Mouse (Mus musculus): ENCODE data around the gene Bet1l. TPM values are rescaled to one million over a fixed set of nuclear protein-coding genes. Genes with fewer than 3 reads are reported as not detected.
"Not testable (repeated sequence)": the region's sequence is repeated elsewhere in the genome, so short reads cannot be mapped to it uniquely, and the experiment has no call there.

Gene Bet1l
- total and polyA plus RNA-seq, 2 experiments from 2014 or later, result 17.8 to 47.1 TPM

GRCm38 (mm10) chr7:140899121-140899520, 41.7 kb upstream of the Bet1l start:
- no peak overlapping the region for H3K4me3 ChIP-seq (ENCODE audit: low read length)
- no peak overlapping the region for H3K9ac ChIP-seq (replicated peaks; ENCODE audit: low read length)
- peaks cover 29% of the 10 kb centered on the region for H3K36me3 ChIP-seq (ENCODE audit: insufficient read depth, low read length)
- TF ChIP-seq CTCF (IDR thresholded peaks at IDR 0.05; ENCODE audit: low read depth), result no peak
- no peak overlapping the region for H3K4me2 ChIP-seq (ENCODE audit: low read depth, low read length)
- H3K27me3 ChIP-seq (ENCODE audit: insufficient read depth, low read length), result no peaks in the 10 kb centered on the region
- 74% methylated on average over 3 of the region's 3 CpGs for WGBS
- no peaks in the 10 kb centered on the region for H3K4me1 ChIP-seq (ENCODE audit: insufficient read depth, low read length)
- no peaks in the 10 kb centered on the region for H3K9me3 ChIP-seq (ENCODE audit: low read length)
- H3K27ac ChIP-seq, result no peak overlapping the region
- DNase-seq (ENCODE audit: low spot score) (no peak), ATAC-seq (no peak)

DNA sequence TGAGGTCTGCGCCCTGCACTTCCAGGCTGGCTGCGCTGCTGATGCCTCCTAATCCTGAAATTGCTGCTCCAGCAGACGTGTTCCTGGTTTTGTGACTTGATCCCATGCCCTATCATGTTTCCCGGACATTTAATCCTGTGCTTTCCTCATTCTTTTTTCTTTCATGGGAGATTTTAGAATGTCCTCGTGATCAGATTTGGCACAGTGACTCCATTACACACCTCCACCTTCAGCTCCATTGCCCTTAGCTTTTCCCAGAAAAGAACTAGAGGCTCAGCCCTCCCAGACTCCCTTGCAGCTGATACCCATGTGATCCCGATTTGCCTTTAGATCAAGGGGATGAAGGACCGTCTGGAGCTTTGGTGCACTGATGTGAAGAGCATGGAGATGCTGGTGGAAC, 40.5 kb upstream of the Bet1l start:
- Histone ChIP-seq H3K9me3 (ENCODE audit: low read length) (no peaks in the 10 kb centered on the region), H3K36me3 (ENCODE audit: insufficient read depth, low read length) (peaks cover 37% of the 10 kb centered on the region), H3K4me3 (ENCODE audit: low read length) (no peak overlapping the region), H3K4me2 (ENCODE audit: low read depth, low read length) (no peak overlapping the region), H3K4me1 (ENCODE audit: insufficient read depth, low read length) (no peaks in the 10 kb centered on the region), H3K9ac (replicated peaks; ENCODE audit: low read length) (no peak overlapping the region), H3K27ac (no peak overlapping the region), H3K27me3 (ENCODE audit: insufficient read depth, low read length) (no peaks in the 10 kb centered on the region)
- ATAC-seq, result no peak
- no peak for DNase-seq (ENCODE audit: low spot score)
- TF ChIP-seq CTCF (IDR thresholded peaks at IDR 0.05; ENCODE audit: low read depth), result no peak
- 94% methylated on average over 7 of the region's 7 CpGs for WGBS

DNA sequence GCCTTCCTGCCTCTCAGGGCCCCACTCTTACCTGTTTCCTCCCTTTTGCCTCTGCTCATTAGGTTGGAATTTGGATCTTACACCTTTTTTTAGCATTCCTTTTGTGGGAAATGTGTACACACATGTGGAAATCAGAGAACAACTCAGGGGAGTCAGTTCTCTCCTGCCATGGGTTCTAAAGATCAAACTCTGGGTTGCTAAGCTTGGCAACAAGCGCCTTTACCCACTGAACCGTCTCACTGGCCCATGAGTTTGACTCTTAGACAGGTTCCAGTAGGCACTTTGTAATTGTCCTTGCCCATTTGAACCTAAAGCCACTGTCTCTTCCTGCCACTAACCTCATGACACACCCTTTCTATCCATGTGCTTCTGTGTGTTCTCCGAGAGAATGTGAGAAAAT, 37.2 kb upstream of the Bet1l start:
- H3K27ac ChIP-seq, result no peak overlapping the region
- WGBS, result 94% methylated on average over 3 of the region's 3 CpGs
- H3K4me1 ChIP-seq (ENCODE audit: insufficient read depth, low read length), result no peaks in the 10 kb centered on the region
- peaks cover 54% of the 10 kb centered on the region for H3K36me3 ChIP-seq (ENCODE audit: insufficient read depth, low read length)
- H3K4me3 ChIP-seq (ENCODE audit: low read length), result no peak overlapping the region
- no peak for ATAC-seq
- no peak for TF ChIP-seq CTCF (IDR thresholded peaks at IDR 0.05; ENCODE audit: low read depth)
- H3K9me3 ChIP-seq (ENCODE audit: low read length), result no peaks in the 10 kb centered on the region
- H3K9ac ChIP-seq (replicated peaks; ENCODE audit: low read length), result no peak overlapping the region
- DNase-seq (ENCODE audit: low spot score), result no peak
- H3K27me3 ChIP-seq (ENCODE audit: insufficient read depth, low read length), result no peaks in the 10 kb centered on the region
- no peak overlapping the region for H3K4me2 ChIP-seq (ENCODE audit: low read depth, low read length)

DNA sequence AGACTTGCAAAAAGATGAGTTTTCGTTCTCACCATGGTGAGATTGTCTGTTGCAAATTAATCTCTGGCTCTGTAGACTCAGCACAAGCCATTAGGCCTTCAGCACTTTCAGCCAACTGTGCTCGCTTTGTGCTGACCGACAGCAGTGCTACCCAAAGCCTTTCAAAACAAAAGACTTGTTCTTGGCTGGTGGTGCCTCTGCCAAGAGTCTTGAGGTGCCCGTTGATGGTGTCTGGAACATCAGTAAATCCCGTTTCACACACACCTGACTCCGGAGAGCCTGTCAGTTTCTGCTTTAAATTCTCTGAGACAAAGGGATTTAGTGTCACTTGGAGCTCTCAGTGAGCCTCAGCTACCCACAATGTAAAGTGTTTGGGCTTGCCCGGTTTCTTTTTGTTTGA, 36.7 kb upstream of the Bet1l start:
- Histone ChIP-seq H3K4me3 (ENCODE audit: low read length) (no peak overlapping the region), H3K27ac (no peak overlapping the region), H3K27me3 (ENCODE audit: insufficient read depth, low read length) (no peaks in the 10 kb centered on the region), H3K9ac (replicated peaks; ENCODE audit: low read length) (no peak overlapping the region), H3K4me2 (ENCODE audit: low read depth, low read length) (no peak overlapping the region), H3K4me1 (ENCODE audit: insufficient read depth, low read length) (no peaks in the 10 kb centered on the region), H3K9me3 (ENCODE audit: low read length) (no peaks in the 10 kb centered on the region), H3K36me3 (ENCODE audit: insufficient read depth, low read length) (peaks cover 59% of the 10 kb centered on the region)
- no peak for ATAC-seq
- 79% methylated on average over 7 of the region's 7 CpGs for WGBS
- no peak for TF ChIP-seq CTCF (IDR thresholded peaks at IDR 0.05; ENCODE audit: low read depth)
- DNase-seq (ENCODE audit: low spot score), result no peak

GRCm38 (mm10) chr7:140890636-140891035, 33.3 kb upstream of the Bet1l start:
- DNase-seq (ENCODE audit: low spot score); H3K4me1 ChIP-seq (ENCODE audit: insufficient read depth, low read length); H3K4me2 ChIP-seq (ENCODE audit: low read depth, low read length); H3K27me3 ChIP-seq (ENCODE audit: insufficient read depth, low read length); H3K4me3 ChIP-seq (ENCODE audit: low read length); ATAC-seq; H3K27ac ChIP-seq; H3K9ac ChIP-seq (replicated peaks; ENCODE audit: low read length); H3K9me3 ChIP-seq (ENCODE audit: low read length): not testable (repeated sequence)
- peaks cover 69% of the 10 kb centered on the region for H3K36me3 ChIP-seq (ENCODE audit: insufficient read depth, low read length)
- 97% methylated on average over 16 of the region's 16 CpGs for WGBS

- DNase-seq (ENCODE audit: low spot score), result no peak
- under 1% methylated on average over 12 of the region's 12 CpGs for WGBS
- no peak for TF ChIP-seq CTCF (IDR thresholded peaks at IDR 0.05; ENCODE audit: low read depth)
Measured at GRCm38 (mm10) chr7:140882469-140882803, 25.1 kb upstream of the Bet1l start.

DNA sequence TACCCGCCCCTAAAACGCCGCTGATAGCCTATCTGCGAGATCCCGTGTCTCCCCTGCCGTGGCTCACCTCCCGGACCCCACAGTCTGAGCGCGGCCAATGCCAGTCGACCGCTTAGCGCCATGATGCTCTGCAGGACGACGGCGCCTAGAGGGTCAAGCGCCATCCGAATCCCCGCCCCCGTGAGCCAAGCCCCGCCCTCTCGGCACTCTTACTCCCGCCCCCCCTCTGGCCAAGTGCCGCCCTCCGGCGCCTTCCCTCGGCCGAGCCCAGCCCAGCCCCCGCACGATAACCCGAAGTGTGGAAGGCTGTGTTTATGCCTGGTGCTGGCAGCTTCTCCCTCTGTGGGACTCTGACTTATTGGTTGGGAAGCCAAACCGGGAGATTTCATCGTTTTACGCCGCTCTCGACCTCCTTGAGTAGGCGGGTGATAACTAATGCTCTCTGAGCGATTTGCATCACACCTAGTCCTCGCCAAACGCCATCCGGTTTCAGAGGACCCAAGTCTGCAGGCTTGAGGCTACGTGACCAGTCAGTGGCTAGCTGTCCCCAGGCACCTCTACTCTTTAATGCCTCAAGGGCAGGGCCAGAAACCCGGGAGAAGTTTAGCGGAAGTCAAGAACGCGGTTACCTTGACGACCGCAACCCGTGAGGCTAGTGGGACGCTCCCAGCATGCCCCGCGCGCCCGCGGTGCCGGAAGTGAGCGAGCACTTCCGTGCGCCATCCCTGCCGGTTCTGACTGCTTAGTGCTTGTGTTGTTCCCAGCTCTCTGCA, 24.5 kb upstream of the Bet1l start, which contains the start of the genes Psmd13 and Sirt3:
TSS of gene Psmd13 (plus strand) at position 273 of the 773 bp plus-strand sequence.
TSS of gene Sirt3 (minus strand) at position 614 of the 773 bp plus-strand sequence.
- under 1% methylated on average over 57 of the region's 59 CpGs for WGBS

More at GRCm38 (mm10) chr7:140882469-140882803, 25.1 kb upstream of the Bet1l start:
- peaks cover 17% of the 10 kb centered on the region for H3K36me3 ChIP-seq (ENCODE audit: insufficient read depth, low read length)
- peak overlapping the region; percentile 90 for H3K27ac ChIP-seq
- H3K9me3 ChIP-seq (ENCODE audit: low read length), result no peaks in the 10 kb centered on the region
- peak overlapping the region; percentile 78 for H3K4me2 ChIP-seq (ENCODE audit: low read depth, low read length)
- 0 out of 2 replicates have a peak, but pooled peaks cover 6% of the 10 kb centered on the region for H3K4me1 ChIP-seq (ENCODE audit: insufficient read depth, low read length)
- H3K4me3 ChIP-seq (ENCODE audit: low read length), result peak overlapping the region; percentile 91
- peak; percentile 70 for ATAC-seq
- no peaks in the 10 kb centered on the region for H3K27me3 ChIP-seq (ENCODE audit: insufficient read depth, low read length)
- peak overlapping the region; percentile 84 for H3K9ac ChIP-seq (replicated peaks; ENCODE audit: low read length)

More for the DNA sequence above, 24.5 kb upstream of the Bet1l start, which contains the start of the genes Psmd13 and Sirt3:
- H3K4me3 ChIP-seq (ENCODE audit: low read length), result peak within 1 kb of the TSS; percentile 91
- ATAC-seq (peak; percentile 96), DNase-seq (ENCODE audit: low spot score) (peak; percentile 98)
- H3K4me2 ChIP-seq (ENCODE audit: low read depth, low read length), result peak within 1 kb of the TSS; percentile 78
- peaks cover 17% of the 10 kb centered on the region; the same call in 1 of the 2 replicates for H3K36me3 ChIP-seq (ENCODE audit: insufficient read depth, low read length)
- 0 out of 2 replicates have a peak, but pooled peaks cover 6% of the 10 kb centered on the region for H3K4me1 ChIP-seq (ENCODE audit: insufficient read depth, low read length)
- no peaks in the 10 kb centered on the region for H3K9me3 ChIP-seq (ENCODE audit: low read length)
- H3K27ac ChIP-seq, result peak within 1 kb of the TSS; percentile 90
- no peaks in the 10 kb centered on the region for H3K27me3 ChIP-seq (ENCODE audit: insufficient read depth, low read length)
- H3K9ac ChIP-seq (replicated peaks; ENCODE audit: low read length), result peak within 1 kb of the TSS; percentile 84
- no peak for TF ChIP-seq CTCF (IDR thresholded peaks at IDR 0.05; ENCODE audit: low read depth)

All from hindbrain, postnatal 0 days (tissue).